Mouse (Mus musculus): Measurements from ENCODE around the gene Rora.

DNA sequence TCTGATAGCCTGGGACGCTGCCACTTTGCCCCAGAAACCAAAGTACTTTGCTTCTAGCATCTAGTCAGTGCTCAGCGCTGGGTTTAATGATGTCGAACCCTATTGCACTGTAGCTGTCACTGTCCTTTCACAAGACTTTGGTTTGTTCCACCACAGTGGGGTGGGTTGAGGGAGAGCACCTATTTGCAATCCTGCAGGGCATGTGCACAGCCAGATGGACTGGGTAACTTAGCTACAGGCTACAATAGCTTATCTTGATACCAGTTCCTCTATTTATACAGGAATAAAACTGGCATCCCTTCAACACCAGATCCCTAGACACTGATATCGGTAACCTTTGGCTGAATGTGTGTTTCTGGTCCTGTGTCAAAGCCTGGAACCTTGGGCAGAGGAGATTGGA is 366.8 kb downstream of the Rora start:
- TF ChIP-seq CTCF (IDR thresholded peaks at IDR 0.05; ENCODE audit: borderline replicate concordance, extremely low read depth, insufficient read depth, insufficient read length) (no peak), POLR2A (IDR thresholded peaks at IDR 0.05; ENCODE audit: borderline replicate concordance, extremely low read depth, insufficient read depth, insufficient read length, poor library complexity, severe bottlenecking) (no peak)

Measured in brain, embryonic 14.5 days (tissue).